Mouse (Mus musculus) adrenal gland, adult 18-20 months (tissue): Measurements from ENCODE around the gene Cry2. TPM values are rescaled to one million over a fixed set of nuclear protein-coding genes. Genes with fewer than 3 reads are reported as not detected.
"Not testable (repeated sequence)": the region's sequence is repeated elsewhere in the genome, so short reads cannot be mapped to it uniquely, and the experiment has no call there.

Experiments used
- DNase-seq, 2 experiments: peaks; one replicate each; pipeline ENCODE4 v3.0.0; 2021 to 2022; ENCODE audit warnings: low spot score in 2 of 2
- total RNA-seq, 2 experiments: library from RNA; stranded (reverse); gene quantifications; 1 replicate in 1 of 2; 2 replicates in 1 of 2; pipeline ENCODE4 v1.2.3; 2021

Gene Cry2
- total RNA-seq, 2 experiments from 2014 or later: 20.6 to 46.2 TPM

- DNase-seq: peak; percentile 96 to 99
Observed at GRCm38 (mm10) chr2:92423702-92424461, 10.0 kb downstream of the Cry2 start.

- no peak for DNase-seq
Observed at GRCm38 (mm10) chr2:92423156-92423555, 10.7 kb downstream of the Cry2 start.

GRCm38 (mm10) chr2:92422388-92423135 lies 11.3 kb downstream of the Cry2 start:
- no peak for DNase-seq

GRCm38 (mm10) chr2:92421723-92422387 lies 12.0 kb downstream of the Cry2 start:
- DNase-seq: no peak

- DNase-seq: no peak
Observed at GRCm38 (mm10) chr2:92411705-92412104, 22.1 kb downstream of the Cry2 start.

GRCm38 (mm10) chr2:92408309-92409045 lies 25.4 kb downstream of the Cry2 start:
- DNase-seq: no peak

GRCm38 (mm10) chr2:92405687-92406086 lies 28.2 kb downstream of the Cry2 start:
- no peak for DNase-seq

- DNase-seq: no peak
Observed at GRCm38 (mm10) chr2:92404737-92405136, 29.1 kb downstream of the Cry2 start.

- DNase-seq: no peak
Observed at GRCm38 (mm10) chr2:92403776-92404319, 30.0 kb downstream of the Cry2 start.

- no peak for DNase-seq
Observed at GRCm38 (mm10) chr2:92402591-92403326, 31.1 kb downstream of the Cry2 start.

- no peak for DNase-seq
Observed at GRCm38 (mm10) chr2:92401091-92401561, 32.7 kb downstream of the Cry2 start, which contains the start of gene Mapk8ip1. Gene Mapk8ip1, minus strand, starts transcription at chr2:92401263.

- DNase-seq: no peak
Observed at GRCm38 (mm10) chr2:92400682-92401081, 33.2 kb downstream of the Cry2 start.

GRCm38 (mm10) chr2:92399877-92400276 lies 34.0 kb downstream of the Cry2 start:
- DNase-seq: not testable (repeated sequence)

GRCm38 (mm10) chr2:92397436-92397835 lies 36.4 kb downstream of the Cry2 start:
- no peak for DNase-seq

- no peak for DNase-seq
Observed at GRCm38 (mm10) chr2:92395535-92395934, 38.3 kb downstream of the Cry2 start.

GRCm38 (mm10) chr2:92392318-92393264 lies 41.3 kb downstream of the Cry2 start:
- DNase-seq: no peak

- DNase-seq: no peak
Observed at GRCm38 (mm10) chr2:92391703-92392317, 42.0 kb downstream of the Cry2 start.

- DNase-seq: no peak
Observed at GRCm38 (mm10) chr2:92391116-92391515, 42.7 kb downstream of the Cry2 start.
